Mouse (Mus musculus) cerebellum, postnatal 36 days (tissue): ENCODE measurements around the gene Zdhhc11.
"Not testable (repeated sequence)": the region's sequence is repeated elsewhere in the genome, so short reads cannot be mapped to it uniquely, and the experiment has no call there.

Source experiments
- DNase-seq, 2 experiments: peaks; one replicate each; pipeline ENCODE4 v3.0.0; 2021 to 2022; ENCODE audit warnings: mixed read lengths in 2 of 2

Zdhhc11 gene

GRCm38 (mm10) chr13:73963551-73963950, at the start of gene Zdhhc11:
TSS of gene Zdhhc11 (plus strand) at chr13:73963851.
- DNase-seq = no peak

DNA sequence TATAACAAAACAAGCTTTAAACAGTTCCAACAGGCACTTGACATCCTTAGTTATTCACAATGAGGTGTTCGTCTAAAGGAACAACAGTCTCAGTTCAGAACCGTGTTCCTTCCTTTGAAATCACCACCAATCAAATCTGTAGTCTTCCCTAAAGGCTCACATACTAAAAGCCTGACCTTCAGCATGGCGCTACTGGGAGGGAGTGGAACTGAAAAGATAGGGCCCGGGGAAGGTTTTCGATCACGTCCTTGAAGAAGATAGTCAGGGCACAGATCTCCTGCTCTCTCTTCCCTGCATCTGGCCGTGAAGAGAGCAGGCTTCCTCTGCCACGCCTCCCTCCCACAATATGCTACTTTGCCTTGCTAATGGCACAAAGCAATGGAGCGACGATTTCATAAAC, 31.4 kb upstream of the Zdhhc11 start:
- DNase-seq = no peak

- no peak for DNase-seq
These were observed 26.7 kb upstream of the Zdhhc11 start for GRCm38 (mm10) chr13:73936938-73937320.

DNA sequence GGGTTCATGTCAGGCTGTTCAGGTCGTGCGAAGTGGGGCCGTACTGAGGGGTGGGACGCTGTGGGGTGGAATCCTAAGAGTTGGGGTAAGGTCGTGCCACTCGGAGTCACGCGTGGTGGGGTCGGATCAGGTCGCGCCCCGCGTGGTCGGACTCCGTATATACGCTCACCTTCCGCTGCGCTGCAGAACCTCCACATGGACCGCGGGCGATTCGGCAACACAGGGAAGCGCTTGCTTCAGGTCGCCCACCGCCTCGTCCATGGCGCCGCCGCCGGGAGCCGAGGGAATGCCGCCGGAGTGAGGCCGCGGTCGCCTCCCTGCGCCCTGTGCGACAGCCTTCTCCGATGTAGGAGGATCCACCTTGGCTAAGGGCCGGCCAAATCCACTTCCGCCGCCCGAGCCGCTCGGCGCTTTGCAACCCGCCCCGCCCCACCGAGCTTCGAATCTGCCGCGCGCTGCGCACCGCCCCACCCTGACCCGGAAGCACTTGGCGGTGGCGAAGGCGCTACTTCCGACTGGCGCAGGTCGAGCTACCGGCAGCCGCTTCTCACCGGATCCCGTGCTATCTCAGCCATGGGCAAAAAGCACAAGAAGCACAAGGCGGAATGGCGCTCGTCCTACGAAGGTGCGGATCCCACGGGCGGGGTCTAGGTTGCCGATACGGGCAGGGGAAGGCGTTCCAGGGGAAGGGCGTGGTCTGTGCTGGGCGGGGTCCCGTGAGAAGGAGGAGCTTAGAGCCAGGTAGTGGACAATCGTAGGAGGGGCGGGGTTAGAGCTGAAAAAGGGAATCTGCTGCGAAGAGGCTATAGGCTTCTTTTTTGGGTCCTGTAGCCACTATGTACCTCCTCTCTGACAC, 26.1 kb upstream of the Zdhhc11 start, which contains the start of the genes Trip13 and Brd9:
Gene Trip13, minus strand, starts transcription at position 464 of the 856 bp plus-strand sequence.
Gene Brd9, plus strand, starts transcription at position 491 of the 856 bp plus-strand sequence.
- peak; percentile 89 to 91 for DNase-seq

DNA sequence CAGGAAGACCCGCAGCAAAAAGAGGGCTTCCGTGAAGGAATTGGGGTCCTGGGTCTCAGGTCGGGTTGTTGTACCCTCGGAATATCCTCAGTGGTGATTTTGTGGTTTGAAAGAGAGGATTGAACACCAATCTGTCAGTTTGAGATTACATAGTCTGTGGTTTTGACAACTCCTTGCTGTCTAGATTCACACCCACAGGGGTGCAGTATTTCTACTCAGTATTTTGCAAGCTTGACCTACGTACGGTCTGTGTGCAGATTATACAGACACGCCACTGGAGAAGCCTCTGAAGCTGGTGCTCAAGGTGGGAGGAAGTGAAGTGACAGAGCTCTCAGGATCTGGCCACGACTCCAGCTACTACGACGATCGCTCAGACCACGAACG, 25.5 kb upstream of the Zdhhc11 start:
- DNase-seq = no peak

GRCm38 (mm10) chr13:73939101-73939500, 24.6 kb upstream of the Zdhhc11 start:
- DNase-seq = no peak

GRCm38 (mm10) chr13:73944606-73945005, 19.0 kb upstream of the Zdhhc11 start:
- DNase-seq = no peak

DNA sequence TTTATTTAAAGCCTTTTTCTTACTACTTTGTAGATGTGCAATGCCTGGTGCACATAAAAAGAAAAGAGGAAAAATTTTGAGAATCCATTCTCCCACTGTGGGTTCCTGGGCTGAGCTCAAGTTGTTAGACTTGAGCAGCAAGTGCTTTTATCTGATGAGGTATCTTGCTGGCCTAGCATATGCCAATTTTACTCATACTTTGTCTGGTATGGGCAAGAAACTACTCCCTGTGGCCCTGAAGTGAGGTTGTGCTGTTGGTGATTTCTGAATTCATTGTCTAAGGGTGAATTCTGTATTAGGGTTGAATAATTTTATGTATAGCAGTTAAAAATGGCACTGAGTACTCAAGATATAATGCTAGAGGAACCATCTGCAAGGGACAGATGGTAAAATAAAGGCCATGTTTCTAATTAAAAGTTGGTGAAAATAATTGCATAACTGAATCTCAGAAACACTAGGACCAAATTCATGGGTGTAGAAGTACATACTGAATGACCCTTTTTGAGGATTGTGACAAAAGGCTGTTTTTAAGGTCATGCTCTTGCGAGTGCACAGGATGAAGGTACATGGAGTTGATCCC, 10.0 kb upstream of the Zdhhc11 start:
- peak in 1 of 2 experiments; percentile 13 for DNase-seq

DNA sequence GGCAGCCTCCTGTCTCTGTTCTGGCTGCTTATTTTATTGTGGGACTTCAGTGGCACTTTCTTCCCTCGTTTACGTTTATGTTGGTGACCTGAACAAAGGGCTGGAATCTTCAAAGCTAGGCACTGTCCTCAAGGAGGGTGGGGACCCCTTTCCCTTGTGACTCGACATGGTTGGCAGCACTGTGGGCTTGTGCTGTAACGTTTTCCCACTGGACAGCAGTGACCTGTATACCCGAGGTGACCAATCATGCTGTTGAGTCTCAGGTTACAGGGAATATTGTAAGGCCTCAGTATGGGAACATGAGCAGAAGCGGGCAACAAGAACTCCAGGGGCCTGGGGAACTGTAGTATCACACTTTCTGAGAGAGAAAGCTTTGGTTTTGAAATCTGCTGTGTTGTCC, 9.0 kb upstream of the Zdhhc11 start:
- DNase-seq = no peak

- no peak for DNase-seq
These were observed 8.1 kb upstream of the Zdhhc11 start for GRCm38 (mm10) chr13:73955531-73955930.

GRCm38 (mm10) chr13:73960117-73960652, 3.5 kb upstream of the Zdhhc11 start:
- DNase-seq = no peak

DNA sequence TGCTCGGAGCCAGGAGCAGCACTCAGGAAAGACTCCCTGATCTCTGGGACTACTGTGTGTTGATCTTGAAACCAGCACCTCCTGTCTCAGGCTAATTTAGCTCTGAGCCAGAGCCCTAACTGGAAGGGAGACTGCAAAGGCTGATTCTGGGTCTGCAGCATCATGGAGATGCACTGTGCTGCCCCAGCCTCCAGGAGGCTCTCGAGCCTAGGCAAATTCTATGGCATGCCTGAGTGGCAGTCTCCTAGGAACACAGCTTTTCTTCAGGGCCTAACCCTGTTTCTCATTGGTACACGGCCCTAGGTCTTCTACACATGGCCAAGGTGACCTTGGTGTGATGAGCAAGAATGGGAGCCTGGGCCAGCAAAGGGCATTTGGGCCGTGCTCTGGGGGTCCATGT, 2.5 kb upstream of the Zdhhc11 start:
- DNase-seq = no peak

GRCm38 (mm10) chr13:73970545-73971448, 7.1 kb downstream of the Zdhhc11 start:
- peak; percentile 37 to 56 for DNase-seq

DNA sequence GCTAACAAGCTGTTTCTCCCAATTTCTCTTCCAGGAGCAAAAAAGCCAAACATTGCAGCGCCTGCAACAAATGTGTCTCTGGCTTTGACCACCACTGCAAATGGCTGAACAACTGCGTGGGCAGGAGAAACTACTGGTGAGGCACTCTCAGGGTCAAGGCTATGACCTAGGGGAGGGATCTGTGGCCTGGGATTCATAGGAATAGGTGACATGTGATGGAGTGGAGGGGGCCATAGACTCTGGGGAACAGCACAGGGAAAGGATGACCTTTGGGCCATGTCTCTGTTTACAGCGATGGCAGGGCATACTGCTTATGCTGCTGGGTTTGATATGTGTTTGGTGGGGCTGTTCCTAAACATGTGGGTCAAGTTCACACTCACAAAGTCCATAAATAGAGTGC, 10.9 kb downstream of the Zdhhc11 start:
- DNase-seq = no peak

DNA sequence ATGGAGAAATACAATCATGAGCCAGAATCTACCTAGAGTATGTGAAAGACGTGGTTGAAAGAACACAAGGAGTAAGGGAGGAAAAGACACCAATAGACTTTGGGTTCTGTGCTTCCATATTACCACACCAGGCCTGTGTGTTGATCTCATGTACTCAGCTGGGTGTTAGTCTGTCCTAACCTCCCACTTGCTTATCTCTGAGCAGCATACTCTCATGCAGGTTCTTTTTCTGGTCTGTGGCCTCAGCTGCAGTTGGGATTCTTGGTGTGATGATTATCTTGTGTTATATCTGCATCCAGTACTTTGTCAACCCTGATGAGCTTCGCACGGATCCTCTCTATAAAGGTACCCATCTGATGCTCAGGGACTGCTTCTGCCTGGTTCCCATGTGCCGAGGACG, 13.3 kb downstream of the Zdhhc11 start:
- no peak for DNase-seq

DNA sequence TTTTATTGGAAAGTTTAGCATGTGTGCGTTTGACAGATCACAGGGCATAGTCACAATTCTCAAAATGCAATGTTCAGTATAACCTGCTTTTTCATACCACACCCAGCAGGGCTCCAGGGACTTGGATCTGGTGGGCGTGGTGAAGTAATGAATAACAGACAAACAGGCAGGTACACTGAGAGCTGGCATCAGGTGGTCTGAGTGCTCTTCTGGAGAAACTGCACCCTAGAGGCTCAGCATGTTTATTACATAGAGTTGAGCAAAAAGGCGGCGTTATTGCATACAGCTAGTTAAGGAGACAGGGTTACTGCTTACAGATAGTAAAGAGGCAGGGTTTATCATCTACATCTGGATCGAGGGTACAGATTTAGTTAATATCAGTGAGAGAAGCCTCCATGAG, 26.7 kb downstream of the Zdhhc11 start:
- no peak for DNase-seq

- no peak for DNase-seq
These were observed 27.1 kb downstream of the Zdhhc11 start for GRCm38 (mm10) chr13:73990761-73991160.

GRCm38 (mm10) chr13:73991267-73991666, 27.6 kb downstream of the Zdhhc11 start:
- no peak for DNase-seq

DNA sequence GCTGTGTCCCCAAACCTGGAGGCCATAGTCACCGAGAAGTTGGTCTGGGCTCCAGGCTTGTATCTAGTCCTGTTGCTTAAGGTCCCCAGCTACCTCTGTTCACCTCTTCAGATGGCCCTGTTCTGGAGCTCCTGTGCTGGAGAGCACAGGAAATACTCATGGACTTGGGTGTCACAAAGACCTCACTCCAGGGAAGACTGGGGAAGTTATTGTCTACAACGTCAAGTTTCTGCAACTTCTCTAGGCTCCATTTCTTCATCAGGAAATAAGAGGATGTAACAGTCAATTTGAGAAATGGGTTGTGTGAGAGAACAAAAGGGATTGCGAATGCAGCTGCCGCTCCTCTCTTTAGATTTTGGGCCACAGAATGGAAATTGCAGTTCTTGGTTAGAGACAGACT, 32.8 kb downstream of the Zdhhc11 start:
- DNase-seq = no peak

DNA sequence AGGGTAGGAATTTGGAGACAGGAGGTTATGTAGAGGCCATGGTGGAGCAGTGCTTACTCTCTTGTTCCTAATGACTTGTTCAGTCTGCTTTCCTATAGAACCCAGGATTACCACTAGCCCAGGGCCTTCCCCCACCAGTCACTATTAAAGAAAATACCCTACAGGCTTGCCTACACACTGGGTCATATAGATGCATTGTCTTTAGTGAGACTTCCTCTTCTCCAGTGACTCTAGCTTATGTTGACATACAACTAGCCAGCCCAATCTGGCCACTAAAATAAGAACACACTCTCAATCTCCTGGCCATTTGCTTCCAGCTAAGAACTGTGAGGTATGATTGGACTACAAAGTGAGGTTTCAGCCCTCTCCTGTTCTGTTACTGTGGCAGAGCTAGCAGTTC, 36.9 kb downstream of the Zdhhc11 start:
- DNase-seq = no peak

DNA sequence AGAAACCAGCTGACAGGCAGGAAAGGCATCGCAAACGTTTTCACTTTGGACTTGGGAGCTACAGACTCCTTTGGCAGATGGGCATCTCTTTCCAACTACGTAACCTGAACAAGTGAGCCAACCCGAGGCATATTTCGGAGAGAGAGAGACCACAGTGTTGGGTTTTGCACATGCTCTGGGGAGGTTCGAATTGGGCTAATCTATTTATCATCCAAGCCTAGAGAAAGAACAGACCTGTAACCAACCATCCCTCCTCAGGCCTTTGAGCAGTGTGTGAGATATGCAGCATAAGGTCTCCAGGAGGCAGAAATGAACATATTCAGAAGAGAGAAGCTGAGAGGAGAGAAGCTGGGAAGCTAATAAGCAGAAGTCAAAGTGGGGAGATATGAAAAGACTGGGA, 37.3 kb downstream of the Zdhhc11 start:
- no peak for DNase-seq

GRCm38 (mm10) chr13:74001492-74001891, 37.8 kb downstream of the Zdhhc11 start:
- no peak for DNase-seq

GRCm38 (mm10) chr13:74006881-74007280, 43.2 kb downstream of the Zdhhc11 start:
- not testable (repeated sequence) for DNase-seq
